Mouse (Mus musculus) T-helper 1 cell (primary cell): ENCODE results near the gene Pam.

Experiments
- in situ Hi-C: fragments of 300-600 bp; cut with MboI, MseI; formaldehyde crosslinking; loops from one replicate; pipeline ENCODE4 v1.15.1; 2025; ENCODE audit warnings: high pct_unique_total_duplicates

Pam gene

DNA sequence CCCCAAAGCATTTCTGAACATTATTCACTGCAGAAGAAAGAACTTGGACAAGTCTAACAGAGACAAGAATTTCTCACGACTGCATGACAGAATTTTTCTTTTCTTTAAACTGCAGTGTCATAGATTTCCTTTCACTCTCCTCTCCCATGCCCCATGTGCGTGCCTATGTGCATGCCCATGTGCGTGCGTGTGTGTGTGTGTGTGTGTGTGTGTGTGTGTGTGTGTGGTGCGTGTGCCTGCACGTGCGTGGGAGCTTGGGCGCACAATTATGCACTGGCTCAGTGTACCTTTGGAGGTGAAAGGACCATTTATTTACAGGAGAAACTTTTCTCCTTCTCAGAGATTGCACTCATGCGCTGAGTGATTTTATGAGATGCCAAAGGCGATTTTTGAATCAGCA, 179.7 kb downstream of the Pam start:
- in situ Hi-C loops, result no loop called here

DNA sequence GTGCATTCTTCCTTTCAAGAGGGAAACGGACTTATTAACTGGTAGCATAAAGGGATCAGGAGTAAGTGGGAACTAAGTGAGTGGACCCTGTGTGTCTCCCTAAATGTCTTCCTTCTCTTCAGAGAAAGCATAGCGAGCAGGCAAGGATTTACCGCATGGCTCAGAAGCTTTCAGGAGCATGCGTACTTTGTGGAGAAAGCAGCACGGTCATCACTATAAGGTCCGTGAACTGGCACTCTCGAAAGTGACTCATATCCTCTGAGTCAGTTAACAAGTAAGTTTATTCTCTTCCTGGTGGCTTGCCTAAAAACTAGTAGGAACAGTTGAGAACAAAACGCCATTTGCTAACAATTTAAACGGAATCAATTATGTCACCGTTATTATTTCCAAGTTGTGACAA, 184.6 kb downstream of the Pam start:
- in situ Hi-C loops, result no loop called here

- in situ Hi-C loops, result loop anchor here (10.0 kb wide), 1 partner anchor 275 kb away; no protein-coding TSS in a partner anchor
Observed at GRCm38 (mm10) chr1:97909561-97909960, 185.9 kb downstream of the Pam start.

- in situ Hi-C loops, result loop anchor here (10.0 kb wide), 1 partner anchor 276 kb away; no protein-coding TSS in a partner anchor
Observed at GRCm38 (mm10) chr1:97908736-97909135, 186.7 kb downstream of the Pam start.

DNA sequence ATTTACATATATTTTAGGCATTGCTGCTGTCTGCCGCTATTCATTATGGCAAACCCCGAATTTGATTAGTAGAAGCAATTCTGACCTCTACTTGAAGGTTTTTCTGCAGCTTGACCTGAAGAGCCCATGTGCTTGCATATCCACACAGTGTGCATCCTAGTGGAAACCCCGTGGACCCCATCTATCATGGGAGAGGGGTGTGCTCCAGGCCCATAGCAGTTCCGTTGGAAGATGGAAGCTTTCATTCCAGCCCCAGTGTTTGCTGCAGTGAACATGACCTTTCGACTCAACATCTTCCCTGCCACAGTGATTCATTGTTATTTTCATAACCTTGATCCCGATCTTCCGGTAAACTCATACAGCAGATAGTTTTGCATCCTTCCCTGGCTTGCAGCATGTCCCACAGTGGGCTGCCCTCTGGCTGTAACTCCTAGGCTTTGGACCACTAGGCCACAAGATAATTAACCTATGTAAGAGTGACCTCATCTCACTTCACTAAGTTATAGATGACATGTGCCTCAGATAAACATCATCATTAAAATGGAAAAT, 191.5 kb downstream of the Pam start:
- in situ Hi-C loops, result loop anchor here (10.0 kb wide), 1 partner anchor 281 kb away; no protein-coding TSS in a partner anchor

DNA sequence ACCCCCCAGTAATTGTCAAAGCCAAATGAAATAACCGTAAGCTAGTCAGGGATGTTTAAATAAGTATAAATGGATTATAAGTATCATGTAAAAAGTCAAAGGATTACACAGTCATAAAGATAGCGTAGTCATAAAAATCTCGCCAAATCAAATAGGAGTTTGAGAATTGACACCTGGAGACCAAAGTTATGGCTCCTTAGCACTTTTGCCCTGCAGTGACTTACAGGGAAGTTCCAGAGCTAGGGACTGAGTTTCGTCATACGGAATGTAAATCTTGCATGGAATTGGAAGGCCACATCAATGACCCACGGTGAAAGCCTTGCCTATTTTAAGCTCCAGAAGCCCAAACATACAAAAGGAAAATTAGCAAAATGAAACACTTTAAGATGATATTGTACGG, 192.6 kb downstream of the Pam start:
- in situ Hi-C loops, result loop anchor here (10.0 kb wide), 1 partner anchor 282 kb away; no protein-coding TSS in a partner anchor

- in situ Hi-C loops, result loop anchor here (10.0 kb wide), 1 partner anchor 284 kb away; no protein-coding TSS in a partner anchor
Observed at GRCm38 (mm10) chr1:97900559-97901153, 194.8 kb downstream of the Pam start.

DNA sequence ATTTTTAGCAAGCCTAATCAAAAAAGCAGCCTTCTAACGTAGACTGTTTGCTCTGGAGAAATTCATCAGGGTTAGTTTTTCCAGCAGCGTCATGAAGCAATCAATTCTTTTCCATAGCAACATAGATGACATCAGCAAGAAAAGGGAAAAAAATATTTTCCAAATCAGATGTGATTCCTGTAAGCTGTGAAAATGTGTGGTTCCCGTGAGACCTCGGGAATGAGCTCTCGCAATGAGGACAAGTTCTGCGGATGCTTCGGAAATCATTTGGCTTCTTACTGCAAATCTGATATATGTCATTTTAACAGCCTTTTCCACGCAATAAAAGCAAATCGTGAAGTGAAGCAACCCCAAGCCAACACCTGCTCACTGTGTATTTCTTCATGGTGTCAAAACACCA, 207.9 kb downstream of the Pam start:
- in situ Hi-C loops, result no loop called here

- in situ Hi-C loops, result no loop called here
Observed at GRCm38 (mm10) chr1:97883498-97883897, 211.9 kb downstream of the Pam start.

DNA sequence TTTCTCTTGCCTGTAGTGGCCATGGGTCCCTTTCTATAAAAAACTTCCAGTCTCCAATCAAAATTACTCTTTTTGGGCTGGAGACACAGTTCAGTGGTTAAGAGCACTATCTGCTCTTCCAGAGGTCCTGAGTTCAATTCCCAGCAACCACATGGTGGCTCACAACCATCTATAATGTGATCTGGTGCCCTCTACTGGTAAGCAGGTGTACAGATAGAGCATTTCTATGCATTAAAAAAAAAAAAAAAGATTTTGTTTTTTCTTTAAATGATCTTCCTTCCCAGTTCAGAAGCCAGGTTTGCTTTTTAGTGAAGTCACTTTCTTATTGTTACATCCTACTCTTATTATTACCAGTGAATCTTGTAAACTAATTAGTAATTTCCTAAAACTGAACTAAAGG, 218.4 kb downstream of the Pam start:
- in situ Hi-C loops, result no loop called here

DNA sequence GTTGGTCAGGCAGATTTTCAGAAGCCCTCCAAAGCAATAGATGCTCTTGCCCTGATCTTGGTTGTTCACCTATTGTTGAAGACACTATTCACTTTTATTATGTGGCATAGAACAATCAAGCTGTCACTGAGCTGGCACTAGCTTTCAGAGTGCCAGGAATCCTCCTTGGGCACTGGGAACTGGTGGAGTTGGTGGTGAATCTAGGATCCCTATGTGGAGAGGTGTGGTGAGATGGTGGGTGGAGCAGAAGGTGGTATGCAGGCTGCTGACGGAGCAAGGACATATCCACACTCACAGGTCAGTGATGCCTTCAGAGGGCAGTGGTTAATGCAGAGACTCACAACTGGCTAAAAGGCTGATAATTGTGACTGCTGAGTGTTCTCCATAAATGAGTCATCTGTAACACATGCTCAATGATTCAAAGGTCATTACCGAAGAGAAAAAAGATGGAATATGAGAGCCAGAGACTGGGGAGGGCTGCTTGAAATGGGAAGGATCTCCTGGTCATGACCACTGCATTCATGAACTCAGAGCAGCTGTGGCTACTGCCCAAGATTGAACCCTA, 221.9 kb downstream of the Pam start:
- in situ Hi-C loops, result no loop called here

DNA sequence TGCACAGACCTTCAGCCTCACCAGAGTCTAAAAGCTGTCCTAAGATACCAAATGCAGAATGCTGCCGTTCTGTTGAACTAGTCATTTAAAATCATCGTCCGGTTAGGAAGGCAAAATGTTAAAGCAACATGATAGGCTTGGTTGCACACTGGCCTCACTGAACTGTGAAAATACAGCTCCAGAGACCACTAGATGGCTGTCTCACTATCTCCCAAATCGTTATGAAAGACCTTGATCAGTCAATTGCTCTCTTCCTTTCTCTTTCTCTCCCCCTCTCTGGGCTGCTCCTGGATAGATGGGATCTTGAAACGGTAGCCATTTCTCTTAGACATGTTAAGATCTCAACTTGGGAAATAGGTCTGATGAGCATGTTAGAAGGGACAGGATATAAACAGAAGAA, 223.0 kb downstream of the Pam start:
- in situ Hi-C loops, result no loop called here

DNA sequence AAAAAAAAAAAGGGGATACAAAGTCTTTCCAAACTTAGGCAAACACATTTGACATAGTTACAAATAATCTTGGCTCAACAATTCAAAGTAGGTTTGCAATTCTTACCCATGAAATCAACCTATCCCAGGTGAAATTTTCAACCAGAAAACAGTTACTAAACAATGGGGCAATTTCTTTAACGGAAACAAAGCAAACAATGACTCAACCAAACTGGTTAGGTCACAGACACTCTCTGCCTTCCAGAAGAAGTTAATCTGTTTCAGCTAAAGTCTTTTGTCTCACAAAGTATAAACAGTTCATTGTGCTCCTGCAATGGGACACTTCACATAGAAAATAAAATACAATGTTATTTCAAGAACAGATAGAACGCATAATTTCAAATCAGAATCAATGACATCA, 223.4 kb downstream of the Pam start:
- in situ Hi-C loops, result no loop called here

GRCm38 (mm10) chr1:97864135-97864534, 231.3 kb downstream of the Pam start:
- in situ Hi-C loops, result no loop called here

DNA sequence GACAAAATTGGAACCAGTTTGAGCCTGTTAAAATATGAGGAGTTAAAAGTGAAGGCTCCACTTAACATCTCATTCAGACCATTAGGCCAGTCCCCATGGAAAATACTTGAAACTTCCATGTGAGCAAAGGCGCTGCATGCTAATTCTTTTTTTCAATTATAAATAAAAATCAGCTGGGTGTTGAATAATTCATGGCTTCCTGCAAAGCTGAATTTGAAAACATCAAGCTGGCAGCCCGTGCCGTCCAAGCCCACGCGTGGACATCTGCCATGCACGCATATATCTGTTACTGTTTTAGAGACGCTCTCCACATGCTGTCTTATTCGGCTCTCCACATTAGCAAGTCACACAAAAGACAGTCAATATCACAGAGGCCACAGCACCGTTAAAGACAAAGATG, 232.3 kb downstream of the Pam start:
- in situ Hi-C loops, result no loop called here

- in situ Hi-C loops, result no loop called here
Observed at GRCm38 (mm10) chr1:97862734-97863133, 232.7 kb downstream of the Pam start.

DNA sequence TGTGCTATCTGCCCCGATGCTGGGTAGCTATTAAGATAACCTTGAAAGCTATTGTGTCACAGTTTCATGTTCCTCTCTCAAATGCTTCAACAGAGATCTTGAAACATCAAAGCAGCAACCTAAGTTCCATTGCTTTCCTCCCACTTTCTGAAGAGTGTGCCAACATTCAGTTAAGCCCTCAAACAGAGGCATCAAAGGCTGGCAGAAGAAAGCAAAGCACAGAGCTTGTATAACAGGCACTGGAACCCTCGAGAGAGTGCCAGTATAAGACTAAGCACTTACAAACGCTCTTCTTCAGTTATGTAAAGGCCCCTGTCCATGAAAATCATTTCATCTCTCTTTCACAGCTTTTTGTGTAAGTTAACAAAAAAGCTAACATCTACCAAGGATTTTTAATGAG, 241.2 kb downstream of the Pam start:
- in situ Hi-C loops, result no loop called here

GRCm38 (mm10) chr1:97851601-97852175, 243.8 kb downstream of the Pam start:
- in situ Hi-C loops, result no loop called here

GRCm38 (mm10) chr1:97848601-97849241, 246.7 kb downstream of the Pam start:
- in situ Hi-C loops, result no loop called here

GRCm38 (mm10) chr1:97843220-97843992, 252.0 kb downstream of the Pam start:
- in situ Hi-C loops, result no loop called here

- in situ Hi-C loops, result no loop called here
Observed at GRCm38 (mm10) chr1:97834354-97834822, 261.1 kb downstream of the Pam start.
